Mouse (Mus musculus) kidney, postnatal 25 days (tissue): ENCODE measurements around the gene Tcl1b1.
"Not testable (repeated sequence)": the region's sequence is repeated elsewhere in the genome, so short reads cannot be mapped to it uniquely, and the experiment has no call there.

ENCODE experiments used
- DNase-seq, 2 experiments: peaks; one replicate each; pipeline ENCODE4 v3.0.0; 2021; ENCODE audit warnings: mixed read lengths in 2 of 2

Gene Tcl1b1

DNA sequence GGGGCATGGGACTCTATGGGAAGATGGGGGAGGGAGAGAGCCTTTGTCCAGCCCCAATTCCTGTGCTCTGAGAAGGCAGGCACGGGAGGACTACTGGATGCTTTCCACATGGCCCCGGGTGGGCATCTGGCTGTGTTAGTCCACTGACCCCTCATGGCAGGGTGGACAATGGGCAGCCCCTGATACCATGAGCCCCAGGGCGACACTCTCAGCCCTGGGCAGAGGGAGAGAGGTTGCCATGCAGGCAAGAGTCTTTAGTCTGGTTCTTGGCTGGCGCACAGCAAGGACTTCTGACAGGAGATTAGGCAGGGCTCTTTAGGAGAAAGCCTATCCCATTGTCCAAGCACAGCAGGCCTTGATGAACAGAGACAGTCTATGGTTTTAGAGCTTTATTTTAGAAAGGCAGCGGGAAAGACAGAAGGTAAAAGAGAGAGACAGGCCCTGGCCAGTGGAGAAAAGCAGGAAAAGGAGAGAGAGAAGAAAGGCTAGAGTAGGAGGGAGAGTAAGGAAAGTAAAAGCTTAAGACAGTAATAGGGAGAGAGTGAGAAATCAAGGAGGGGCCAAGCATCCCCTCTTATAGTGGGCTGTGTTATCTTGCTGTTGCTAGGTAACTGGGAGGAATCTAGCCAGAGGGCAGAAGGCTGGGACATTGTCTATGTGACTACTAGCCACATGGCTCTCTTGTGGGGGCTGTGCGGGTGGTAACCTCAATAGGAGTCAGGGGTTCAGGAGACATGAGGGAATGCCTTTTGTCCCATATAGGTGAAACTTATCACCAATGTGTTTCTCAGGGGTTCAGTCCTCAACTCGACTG, 40.4 kb downstream of the Tcl1b1 start:
- not testable (repeated sequence) for DNase-seq

DNA sequence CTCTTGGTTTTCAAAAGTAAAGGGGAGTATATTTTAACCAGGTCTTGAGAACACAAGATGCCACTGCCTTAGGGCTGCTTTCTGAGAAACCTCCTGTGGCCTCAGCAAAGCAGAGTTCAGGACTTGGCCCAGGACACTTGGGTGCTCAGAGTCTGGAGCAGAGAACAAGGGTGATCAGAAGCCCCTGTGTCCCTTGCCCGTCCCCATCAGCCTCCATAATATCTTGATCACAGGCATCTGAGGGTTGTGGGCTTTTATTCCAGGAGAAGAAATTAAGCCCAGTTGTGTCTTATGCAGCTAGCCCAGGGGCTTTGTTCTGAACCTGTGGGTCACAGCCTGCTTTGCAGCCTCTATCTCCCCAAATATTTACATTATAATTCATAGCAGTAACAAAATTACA, 42.2 kb downstream of the Tcl1b1 start, which contains the start of gene Tcl1b4:
Gene Tcl1b4, plus strand, starts transcription at position 301 of the 400 bp plus-strand sequence.
- not testable (repeated sequence) for DNase-seq

DNA sequence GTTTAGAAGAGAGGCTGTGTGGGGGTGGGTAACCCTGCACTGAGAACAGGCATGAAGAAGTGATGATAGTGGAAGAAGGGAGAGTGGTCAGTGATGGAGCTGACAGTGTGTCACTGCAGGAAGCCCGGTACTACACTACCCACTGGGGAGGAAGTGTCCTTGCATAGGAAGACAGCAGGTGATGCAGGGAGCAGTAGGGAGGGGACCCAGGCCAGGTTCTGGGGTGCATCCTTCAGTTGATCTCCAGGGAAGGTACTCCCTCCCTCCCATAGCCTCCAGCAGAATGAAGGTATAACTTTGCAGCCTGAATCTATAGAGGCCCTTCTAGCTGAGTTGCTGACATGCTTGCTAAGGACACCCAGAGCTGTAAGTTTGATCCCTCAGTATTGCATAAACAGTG, 47.6 kb downstream of the Tcl1b1 start:
- DNase-seq = no peak

DNA sequence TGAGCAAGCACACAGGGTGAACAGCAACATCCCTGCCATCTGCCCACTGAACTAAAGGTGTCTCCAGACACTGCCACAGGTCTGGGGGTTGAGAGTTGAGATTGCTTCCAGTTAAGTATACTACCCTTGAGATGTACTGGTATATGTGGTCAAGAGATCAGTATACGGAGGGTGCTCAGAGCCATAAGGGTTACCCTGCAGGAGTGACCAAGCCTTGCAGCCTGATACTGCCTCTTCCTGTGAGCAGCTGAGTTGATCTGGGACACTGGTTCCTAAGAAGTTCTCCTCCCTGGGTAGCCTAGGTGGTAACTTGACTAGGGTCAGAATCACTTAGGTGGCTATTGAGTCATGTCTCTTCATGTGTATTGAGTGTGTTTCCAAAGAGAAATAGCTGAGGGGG, 49.0 kb downstream of the Tcl1b1 start:
- no peak for DNase-seq

DNA sequence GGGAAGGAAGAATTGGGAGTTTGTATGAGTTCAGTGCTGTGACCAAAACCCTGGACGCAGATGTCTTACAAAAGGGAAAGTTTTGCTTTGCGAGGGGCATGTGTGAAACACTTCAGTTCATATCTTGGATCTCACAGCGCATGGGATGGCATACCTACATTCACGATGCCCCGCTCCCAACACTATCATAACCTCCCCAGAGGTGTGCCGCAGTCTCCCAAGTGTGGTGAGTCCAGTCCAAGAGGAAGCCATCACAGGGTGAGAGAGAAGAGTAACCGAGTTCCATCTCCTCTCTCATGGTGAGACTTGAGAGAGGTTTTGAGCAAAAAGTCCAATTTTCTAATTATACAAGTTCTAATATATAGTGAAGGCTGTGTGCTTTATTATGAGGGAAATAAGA, 49.7 kb downstream of the Tcl1b1 start:
- no peak for DNase-seq
